Mouse (Mus musculus) CH12.LX (cell line): ENCODE measurements around the gene Rnaseh2c. TPM values are rescaled to one million over a fixed set of nuclear protein-coding genes. Genes with fewer than 3 reads are reported as not detected.

Experiments
- DNase-seq: peaks from one replicate; pipeline ENCODE4 v3.0.0-alpha.2; 2013; ENCODE audit errors: extremely low read depth
- H3K27ac ChIP-seq: 2 replicates; pipeline ENCODE4 v1.5.1; 2012; ENCODE audit warnings: low read depth, mild to moderate bottlenecking, control low read depth, moderate library complexity; ENCODE audit not compliant: insufficient read depth
- H3K27me3 ChIP-seq: replicated peaks from 2 replicates; pipeline ENCODE3; 2012; ENCODE audit warnings: inconsistent platforms
- H3K36me3 ChIP-seq, 2 experiments: replicated peaks in 1 of 2; 2 replicates each; pipeline versions ENCODE3 to v1.6.1; 2012; ENCODE audit warnings: inconsistent platforms in 1 of 2, low read length in 1 of 2, mild to moderate bottlenecking in 1 of 2, mixed read lengths in 1 of 2, moderate library complexity in 1 of 2; ENCODE audit not compliant: control insufficient read depth in 1 of 2, insufficient read depth in 1 of 2
- H3K4me1 ChIP-seq, 2 experiments: 2 replicates each; pipeline ENCODE4 v1.6.1; 2012; ENCODE audit warnings: inconsistent platforms in 1 of 2, moderate library complexity in 1 of 2; ENCODE audit not compliant: insufficient read depth in 2 of 2, control insufficient read depth in 1 of 2
- H3K4me2 ChIP-seq: 2 replicates; pipeline ENCODE4 v1.6.1; 2012; ENCODE audit warnings: low read depth, mild to moderate bottlenecking, control low read depth; ENCODE audit not compliant: poor library complexity, insufficient read depth, severe bottlenecking
- H3K4me3 ChIP-seq, 3 experiments: fragments of 150-350 bp in 1 of 3; sonication (generic) in 1 of 3; replicated peaks in 1 of 3; 2 replicates each; pipeline versions ENCODE3 to v1.5.1; 2011 to 2012; ENCODE audit warnings: low read depth in 2 of 3, low read length in 2 of 3, mild to moderate bottlenecking in 2 of 3, moderate library complexity in 2 of 3, control low read depth in 1 of 3, improper control_type of control experiment in 1 of 3, inconsistent platforms in 1 of 3, mixed read lengths in 1 of 3; ENCODE audit not compliant: poor library complexity in 1 of 3
- H3K79me2 ChIP-seq: replicated peaks from 2 replicates; pipeline ENCODE4 v1.6.1; 2012; ENCODE audit warnings: mild to moderate bottlenecking, moderate library complexity; ENCODE audit not compliant: control insufficient read depth, poor library complexity, insufficient read depth, severe bottlenecking; ENCODE audit errors: extremely low read depth
- H3K9ac ChIP-seq: 2 replicates; pipeline ENCODE4 v1.6.1; 2012; ENCODE audit warnings: low read depth, mild to moderate bottlenecking, control low read depth, moderate library complexity; ENCODE audit not compliant: insufficient read depth
- H3K9me3 ChIP-seq: replicated peaks from 2 replicates; pipeline ENCODE3; 2012; ENCODE audit warnings: low read length, inconsistent platforms, mixed read lengths
- BHLHE40 ChIP-seq: IDR thresholded peaks from 2 replicates; pipeline ENCODE4 v1.6.1; 2011; ENCODE audit warnings: mild to moderate bottlenecking, low read depth, low read length, improper control_type of control experiment
- CHD1 ChIP-seq: IDR thresholded peaks from 2 replicates; pipeline ENCODE4 v1.6.1; 2012; ENCODE audit warnings: low read depth, low read length, improper control_type of control experiment, inconsistent platforms
- CTCF ChIP-seq, 2 experiments: IDR thresholded peaks in 1 of 2; conservative IDR thresholded peaks in 1 of 2; 2 replicates each; pipeline ENCODE4 v1.5.1; 2011 to 2012; ENCODE audit warnings: low read depth in 2 of 2, low read length in 2 of 2, improper control_type of control experiment in 1 of 2, inconsistent platforms in 1 of 2, mild to moderate bottlenecking in 1 of 2, moderate library complexity in 1 of 2
- E2F4 ChIP-seq: IDR thresholded peaks from 2 replicates; pipeline ENCODE4 v1.6.1; 2011; ENCODE audit warnings: low read depth, low read length, improper control_type of control experiment; ENCODE audit not compliant: insufficient replicate concordance
- EP300 ChIP-seq: IDR thresholded peaks from 2 replicates; pipeline ENCODE4 v1.6.1; 2011; ENCODE audit warnings: low read length, improper control_type of control experiment
- ETS1 ChIP-seq: conservative IDR thresholded peaks from 2 replicates; pipeline ENCODE4 v1.6.1; 2012; ENCODE audit warnings: low read depth, mild to moderate bottlenecking, inconsistent platforms, low read length, improper control_type of control experiment, moderate library complexity
- GABPA ChIP-seq: IDR thresholded peaks from 2 replicates; pipeline ENCODE4 v1.6.1; 2012; ENCODE audit warnings: low read depth, low read length, improper control_type of control experiment, inconsistent platforms; ENCODE audit not compliant: insufficient replicate concordance
- HCFC1 ChIP-seq: IDR thresholded peaks from 2 replicates; pipeline ENCODE4 v1.6.1; 2012; ENCODE audit warnings: low read depth, mild to moderate bottlenecking, inconsistent platforms, low read length, improper control_type of control experiment
- JUN ChIP-seq: IDR thresholded peaks from 2 replicates; pipeline ENCODE4 v1.6.1; 2011; ENCODE audit warnings: low read depth, mild to moderate bottlenecking, low read length, improper control_type of control experiment, moderate library complexity; ENCODE audit not compliant: insufficient read depth
- MAFK ChIP-seq: IDR thresholded peaks from 2 replicates; pipeline ENCODE4 v1.6.1; 2011; ENCODE audit warnings: low read length, improper control_type of control experiment; ENCODE audit not compliant: insufficient replicate concordance
- MAZ ChIP-seq: IDR thresholded peaks from 2 replicates; pipeline ENCODE4 v1.6.1; 2012; ENCODE audit warnings: low read depth, mild to moderate bottlenecking, inconsistent platforms, low read length, improper control_type of control experiment, moderate library complexity
- MEF2A ChIP-seq: IDR thresholded peaks from 2 replicates; pipeline ENCODE4 v1.6.1; 2014; ENCODE audit warnings: low read depth, mild to moderate bottlenecking, inconsistent platforms, low read length, improper control_type of control experiment, borderline replicate concordance
- MYC ChIP-seq: IDR thresholded peaks from 2 replicates; pipeline ENCODE4 v1.6.1; 2011; ENCODE audit warnings: low read depth, mild to moderate bottlenecking, improper control_type of control experiment, low read length
- NRF1 ChIP-seq: IDR thresholded peaks from 2 replicates; pipeline ENCODE4 v1.6.1; 2014; ENCODE audit warnings: low read depth, mild to moderate bottlenecking, inconsistent platforms, low read length, improper control_type of control experiment, moderate library complexity
- POLR2A ChIP-seq: IDR thresholded peaks from 2 replicates; pipeline ENCODE4 v1.6.1; 2011; ENCODE audit warnings: low read depth, mild to moderate bottlenecking, improper control_type of control experiment, low read length
- SIN3A ChIP-seq: IDR thresholded peaks from 2 replicates; pipeline ENCODE4 v1.6.1; 2012; ENCODE audit warnings: low read length, improper control_type of control experiment, inconsistent platforms
- SMC3 ChIP-seq: IDR thresholded peaks from 2 replicates; pipeline ENCODE4 v1.6.1; 2011; ENCODE audit warnings: low read depth, low read length, improper control_type of control experiment
- TBP ChIP-seq: conservative IDR thresholded peaks from 2 replicates; pipeline ENCODE4 v1.6.1; 2011; ENCODE audit warnings: low read depth, low read length, improper control_type of control experiment
- TCF12 ChIP-seq: IDR thresholded peaks from 2 replicates; pipeline ENCODE4 v1.6.1; 2014; ENCODE audit warnings: low read depth, mild to moderate bottlenecking, inconsistent platforms, low read length, improper control_type of control experiment
- UBTF ChIP-seq: IDR thresholded peaks from 2 replicates; pipeline ENCODE4 v1.6.1; 2012; ENCODE audit warnings: low read depth, mild to moderate bottlenecking, inconsistent platforms, low read length, improper control_type of control experiment, moderate library complexity
- USF1 ChIP-seq: IDR thresholded peaks from 2 replicates; pipeline ENCODE4 v1.6.1; 2014; ENCODE audit warnings: low read depth, mild to moderate bottlenecking, inconsistent platforms, low read length, improper control_type of control experiment
- USF2 ChIP-seq: conservative IDR thresholded peaks from 2 replicates; pipeline ENCODE4 v1.6.1; 2011; ENCODE audit warnings: low read depth, low read length, improper control_type of control experiment
- ZC3H11A ChIP-seq: IDR thresholded peaks from 2 replicates; pipeline ENCODE4 v1.6.1; 2012; ENCODE audit warnings: low read depth, mild to moderate bottlenecking, inconsistent platforms, low read length, improper control_type of control experiment
- ZKSCAN1 ChIP-seq: IDR thresholded peaks from 2 replicates; pipeline ENCODE4 v1.6.1; 2012; ENCODE audit warnings: low read depth, inconsistent platforms, low read length, improper control_type of control experiment, borderline replicate concordance
- ZMIZ1 ChIP-seq: IDR thresholded peaks from 2 replicates; pipeline ENCODE4 v1.6.1; 2012; ENCODE audit warnings: low read depth, mild to moderate bottlenecking, inconsistent platforms, low read length, improper control_type of control experiment
- ZNF384 ChIP-seq: IDR thresholded peaks from 2 replicates; pipeline ENCODE4 v1.6.1; 2012; ENCODE audit warnings: low read depth, low read length, improper control_type of control experiment, inconsistent platforms
- dilution Hi-C: fragments of 300-500 bp; cut with MboI; formaldehyde crosslinking; loops from 2 replicates; pipeline ENCODE4 v1.14.3; 2020; ENCODE audit warnings: low sequenced_read_pairs; ENCODE audit not compliant: extremely low pct_unique_long_range_greater_than_20kb, extremely low pct_ligation_motif_present
- in situ Hi-C: fragments of 300-500 bp; cut with MboI; formaldehyde crosslinking; loops from 3 replicates; pipeline ENCODE4 v1.14.3; 2019; ENCODE audit warnings: low sequenced_read_pairs, low pct_ligation_motif_present, low pct_unique_long_range_greater_than_20kb, mixed read lengths
- polyA plus RNA-seq: library from polyadenylated mRNA; unstranded; fragments of >175 nt; gene quantifications from 2 replicates; pipeline ENCODE4 v1.2.1, GENCODE M21; 2012; ENCODE audit warnings: low read depth; ENCODE audit not compliant: insufficient read length
- total RNA-seq, 2 experiments: library from RNA; depleted of rRNA; stranded (reverse); fragments of 300-350 nt in 1 of 2; fragments of >200 nt in 1 of 2; gene quantifications; 2 replicates each; pipeline ENCODE4 v1.2.3; 2012 to 2014

Rnaseh2c gene
- total and polyA plus RNA-seq, 3 experiments = 54.2 to 124 (median 79.0) TPM

DNA sequence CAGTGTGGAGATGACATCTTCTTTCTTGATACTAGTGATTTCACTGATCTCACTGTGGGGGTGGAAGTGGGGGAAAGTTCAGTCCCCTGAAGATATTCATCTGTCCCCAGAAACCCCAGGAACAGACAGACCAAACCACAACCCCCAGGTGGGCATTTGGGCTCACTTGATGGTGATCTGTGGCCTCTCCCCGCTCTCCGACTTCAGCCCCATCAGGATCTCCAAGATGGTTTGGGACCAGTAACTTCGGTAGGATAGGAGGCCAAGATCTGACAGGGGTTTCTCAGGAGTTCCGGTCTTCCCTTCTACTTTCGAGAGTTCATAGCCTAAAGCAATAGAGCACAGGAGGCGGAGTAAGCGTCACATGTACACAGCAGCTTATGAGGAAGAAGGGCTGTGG is 2.0 kb downstream of the Rnaseh2c start:
- TF ChIP-seq USF2 (no peak), ZC3H11A (no peak), MYC (no peak), CTCF (conservative IDR thresholded peaks at IDR 0.05 in 1 of 2, IDR thresholded peaks at IDR 0.05 in 1 of 2; ENCODE audit: low read depth in 2 of 2, low read length in 2 of 2) (no peak), ZNF384 (no peak), CHD1 (no peak), MAZ (no peak), ZMIZ1 (no peak), POLR2A (no peak), MEF2A (no peak), MAFK (no peak), USF1 (no peak), TBP (no peak), JUN (no peak), ETS1 (no peak), UBTF (no peak), NRF1 (no peak), TCF12 (no peak)
- Histone ChIP-seq H3K9ac (no peak overlapping the region), H3K4me3 (no peak overlapping the region), H3K79me2 (peaks cover 14% of the 10 kb centered on the region), H3K36me3 (peaks cover 54 to 58% of the 10 kb centered on the region in 2 experiments), H3K9me3 (no peaks in the 10 kb centered on the region), H3K4me1 (peaks cover 9 to 31% of the 10 kb centered on the region in 2 experiments), H3K4me2 (no peak overlapping the region), H3K27me3 (no peaks in the 10 kb centered on the region), H3K27ac (no peak overlapping the region)
- no peak for DNase-seq
- dilution Hi-C loops (no loop called here), in situ Hi-C loops (no loop called here)

DNA sequence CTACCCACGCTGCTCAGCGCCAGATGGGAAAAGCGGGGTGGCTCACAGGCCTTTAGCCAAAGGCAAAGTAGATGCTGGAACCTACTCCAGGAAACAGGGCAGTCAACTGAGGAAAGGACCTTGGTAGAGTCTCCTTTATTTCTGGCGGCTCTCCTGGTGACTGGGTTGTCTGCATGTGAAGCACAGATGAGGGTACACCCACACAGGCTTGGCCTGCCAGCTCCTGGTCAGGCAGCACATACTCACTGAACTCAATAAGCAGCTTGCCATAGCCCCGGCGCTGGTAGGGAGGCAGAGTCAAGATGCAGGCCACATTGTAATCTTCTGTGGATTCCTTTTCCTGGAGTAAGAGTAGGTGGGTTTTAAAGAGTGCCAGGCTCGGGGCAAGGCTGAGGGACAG is 3.5 kb downstream of the Rnaseh2c start:
- Histone ChIP-seq H3K36me3 (peaks cover 55 to 62% of the 10 kb centered on the region in 2 experiments), H3K4me3 (no peak overlapping the region), H3K9ac (no peak overlapping the region), H3K27ac (no peak overlapping the region), H3K4me2 (no peak overlapping the region), H3K79me2 (peaks cover 14% of the 10 kb centered on the region), H3K9me3 (no peaks in the 10 kb centered on the region), H3K27me3 (no peaks in the 10 kb centered on the region), H3K4me1 (peaks cover 12 to 39% of the 10 kb centered on the region in 2 experiments)
- in situ Hi-C loops (no loop called here), dilution Hi-C loops (no loop called here)
- no peak for DNase-seq
- no peak for TF ChIP-seq SIN3A
- no peak for TF ChIP-seq MEF2A
- TF ChIP-seq HCFC1 = no peak
- TF ChIP-seq SMC3 = no peak
- no peak for TF ChIP-seq GABPA
- TF ChIP-seq UBTF = no peak
- TF ChIP-seq TBP = no peak
- TF ChIP-seq MAZ = no peak
- no peak; the same call in 1 of the 2 replicates for TF ChIP-seq POLR2A
- TF ChIP-seq BHLHE40 = no peak
- TF ChIP-seq E2F4 = no peak
- no peak for TF ChIP-seq ZKSCAN1
- no peak for TF ChIP-seq CTCF (conservative IDR thresholded peaks at IDR 0.05 in 1 of 2, IDR thresholded peaks at IDR 0.05 in 1 of 2; ENCODE audit: low read depth in 2 of 2, low read length in 2 of 2)
- TF ChIP-seq USF1 = no peak
- TF ChIP-seq EP300 = no peak
- TF ChIP-seq ETS1 = no peak
